Mouse (Mus musculus) erythroblast, embryonic 14.5 days (primary cell): ENCODE results near the gene Serpina16.

Experiments
- GATA1 ChIP-seq: IDR thresholded peaks from 2 replicates; pipeline ENCODE4 v1.6.1; 2012; ENCODE audit warnings: low read length, inconsistent platforms, mixed read lengths
- TAL1 ChIP-seq: IDR thresholded peaks from 3 replicates; pipeline ENCODE4 v1.6.1; 2012; ENCODE audit warnings: low read length, inconsistent platforms, mixed read lengths

DNA sequence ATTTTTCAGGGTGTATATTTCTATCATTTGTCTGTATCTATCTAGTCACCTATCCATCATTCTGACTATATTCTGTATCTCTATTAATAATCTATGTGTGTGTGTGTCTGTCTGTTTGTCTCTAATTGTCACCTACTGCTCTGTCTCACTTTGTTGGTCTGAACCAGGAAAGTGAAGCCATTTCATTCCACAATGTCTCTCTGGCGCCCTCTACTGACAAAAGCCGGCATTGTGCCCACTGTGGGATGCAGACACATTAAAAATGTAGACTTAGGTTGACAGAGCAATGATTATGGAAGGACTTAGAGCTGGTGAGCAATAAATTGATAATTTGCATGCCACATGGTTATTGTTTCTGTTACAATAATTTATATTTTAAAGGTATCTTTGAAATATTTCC, 32.6 kb downstream of the Serpina16 start:
- TF ChIP-seq GATA1 (no peak), TAL1 (no peak)
